Mouse (Mus musculus): ENCODE results near the gene Gdf11.

The Gdf11 gene

GRCm38 (mm10) chr10:128891296-128892094, at the start of gene Gdf11:
Gene Gdf11, minus strand, starts transcription at chr10:128891718.
- DNase-seq (ENCODE audit: low read depth): no peak

- DNase-seq (ENCODE audit: low read depth): no peak
Observed at GRCm38 (mm10) chr10:128940475-128941061, 49.0 kb upstream of the Gdf11 start.

DNA sequence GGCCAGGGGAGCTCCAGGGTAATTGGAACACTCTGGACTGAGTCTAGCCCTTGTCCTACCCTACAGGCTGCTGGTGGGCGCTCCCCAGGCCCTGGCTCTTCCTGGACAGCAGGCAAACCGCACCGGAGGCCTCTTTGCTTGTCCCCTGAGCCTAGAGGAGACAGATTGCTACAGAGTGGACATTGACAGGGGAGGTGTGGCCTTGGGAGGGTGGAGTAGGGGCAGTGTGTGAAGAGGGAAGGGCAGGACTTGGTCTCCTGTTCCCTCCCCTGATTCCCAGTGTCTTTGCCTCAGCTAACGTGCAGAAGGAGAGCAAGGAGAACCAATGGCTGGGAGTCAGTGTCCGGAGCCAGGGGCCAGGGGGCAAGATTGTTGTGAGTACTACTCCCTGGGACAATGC, 47.5 kb upstream of the Gdf11 start:
- DNase-seq (ENCODE audit: low read depth): no peak

GRCm38 (mm10) chr10:128938457-128938856, 46.9 kb upstream of the Gdf11 start:
- DNase-seq (ENCODE audit: low read depth): no peak

- no peak for DNase-seq (ENCODE audit: low read depth)
Observed at GRCm38 (mm10) chr10:128937756-128938390, 46.4 kb upstream of the Gdf11 start.

GRCm38 (mm10) chr10:128935826-128936440, 44.4 kb upstream of the Gdf11 start:
- DNase-seq (ENCODE audit: low read depth): no peak

GRCm38 (mm10) chr10:128934997-128935787, 43.7 kb upstream of the Gdf11 start:
- no peak for DNase-seq (ENCODE audit: low read depth)

DNA sequence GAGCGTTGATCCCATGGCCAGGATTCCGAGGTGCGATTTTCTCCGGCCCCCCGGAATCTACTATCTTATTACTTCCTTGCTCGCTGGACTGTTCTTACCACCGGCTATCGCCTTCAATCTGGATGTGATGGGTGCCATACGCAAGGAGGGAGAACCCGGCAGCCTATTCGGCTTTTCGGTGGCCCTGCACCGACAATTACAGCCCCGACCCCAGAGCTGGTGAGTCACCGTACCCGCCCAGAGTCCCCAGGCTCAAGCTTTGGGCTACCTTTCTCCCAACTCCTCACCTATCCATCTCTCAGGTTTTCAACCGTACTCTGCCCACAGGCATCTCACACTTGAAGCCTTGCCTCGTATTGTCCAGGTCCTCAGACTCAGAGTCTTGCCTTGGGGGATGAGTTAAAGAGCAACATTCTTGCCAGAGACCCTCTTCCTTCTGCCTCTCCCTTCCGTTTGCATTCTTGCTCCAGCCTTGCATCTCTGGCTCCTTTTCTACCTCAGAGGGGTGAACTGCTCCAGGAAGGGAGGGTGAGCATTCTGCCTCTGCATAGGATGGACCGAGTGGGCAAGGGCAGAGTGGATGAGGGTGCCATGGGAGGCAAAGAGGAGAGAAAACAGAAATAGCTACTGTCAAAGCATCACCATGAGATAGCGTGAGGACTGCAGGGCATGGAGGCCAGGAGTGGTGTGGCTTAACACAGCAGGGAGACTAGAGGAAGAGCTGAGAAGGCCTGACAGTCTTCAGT, 42.6 kb upstream of the Gdf11 start:
- no peak for DNase-seq (ENCODE audit: low read depth)

DNA sequence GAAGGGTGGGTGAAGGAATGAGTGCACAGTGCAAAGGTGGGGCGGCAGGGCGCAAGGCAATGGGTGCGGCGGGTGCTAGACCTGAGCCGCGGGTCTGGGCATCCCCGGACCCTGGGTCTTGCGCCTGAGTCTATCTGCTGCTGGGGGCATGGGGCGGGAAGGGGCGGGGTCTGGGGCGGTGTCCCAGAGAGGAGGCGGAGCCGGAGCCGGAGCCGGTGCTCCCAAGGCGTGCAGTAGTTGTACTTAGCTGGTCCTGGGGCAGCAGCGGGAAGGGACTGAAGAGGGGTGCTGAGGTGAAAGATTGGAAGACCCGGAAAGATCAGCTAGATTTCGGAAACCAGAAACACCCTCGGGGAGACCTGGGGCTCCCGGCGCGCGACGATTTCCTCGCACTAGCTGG, 42.1 kb upstream of the Gdf11 start, which contains the start of gene Itga7:
Gene Itga7 (plus strand): TSS at position 245 of the 400 bp plus-strand sequence.
- DNase-seq (ENCODE audit: low read depth): no peak

GRCm38 (mm10) chr10:128931441-128931840, 39.9 kb upstream of the Gdf11 start:
- DNase-seq (ENCODE audit: low read depth): no peak

DNA sequence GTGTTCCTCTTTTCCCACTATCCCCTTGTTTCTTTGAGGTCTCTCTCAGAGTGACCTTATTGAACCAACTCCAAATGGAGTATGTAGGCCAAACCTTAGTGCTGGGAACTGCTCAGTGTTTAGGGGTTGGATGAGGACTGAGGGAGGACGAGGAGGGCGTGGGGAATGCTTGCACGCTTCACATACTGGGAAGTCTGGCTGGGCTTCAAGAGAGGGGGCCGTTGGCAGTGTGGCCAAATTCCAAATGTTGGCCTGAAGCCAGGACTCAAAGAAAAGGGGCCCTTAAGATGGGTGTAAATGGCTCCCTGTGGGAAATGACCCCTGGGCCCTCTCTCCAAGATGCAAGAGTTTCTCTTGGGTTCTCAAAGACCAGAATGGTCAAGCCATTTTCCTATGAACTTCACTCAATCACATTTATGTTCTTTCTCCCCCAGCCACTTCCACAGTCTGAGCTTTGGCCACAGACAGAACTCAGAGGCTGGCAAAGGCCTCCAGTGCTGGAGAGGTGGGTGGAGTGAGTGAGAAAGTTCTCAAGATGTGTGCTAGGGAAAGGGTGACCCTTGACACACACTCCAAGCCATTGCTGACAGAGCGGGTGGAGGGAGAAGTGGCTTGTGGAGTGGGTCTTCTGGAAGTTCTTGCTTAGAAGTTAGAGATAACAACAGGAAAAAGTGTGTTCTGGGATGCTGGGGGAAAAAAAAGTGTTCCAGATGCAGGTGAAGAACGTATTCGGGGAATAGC, 38.3 kb upstream of the Gdf11 start:
- no peak for DNase-seq (ENCODE audit: low read depth)

GRCm38 (mm10) chr10:128928356-128928755, 36.8 kb upstream of the Gdf11 start:
- no peak for DNase-seq (ENCODE audit: low read depth)

GRCm38 (mm10) chr10:128923935-128924334, 32.4 kb upstream of the Gdf11 start, which contains the start of gene Bloc1s1:
Gene Bloc1s1, minus strand, starts transcription at chr10:128924035.
- DNase-seq (ENCODE audit: low read depth): no peak

GRCm38 (mm10) chr10:128923013-128923691, 31.6 kb upstream of the Gdf11 start:
- DNase-seq (ENCODE audit: low read depth): peak; percentile 69

GRCm38 (mm10) chr10:128922822-128923012, 31.2 kb upstream of the Gdf11 start, which contains the start of gene Rdh5:
Gene Rdh5, minus strand, starts transcription at chr10:128922888.
- no peak for DNase-seq (ENCODE audit: low read depth)

GRCm38 (mm10) chr10:128921883-128922821, 30.6 kb upstream of the Gdf11 start:
- DNase-seq (ENCODE audit: low read depth): no peak

- no peak for DNase-seq (ENCODE audit: low read depth)
Observed at GRCm38 (mm10) chr10:128921251-128921650, 29.7 kb upstream of the Gdf11 start.

DNA sequence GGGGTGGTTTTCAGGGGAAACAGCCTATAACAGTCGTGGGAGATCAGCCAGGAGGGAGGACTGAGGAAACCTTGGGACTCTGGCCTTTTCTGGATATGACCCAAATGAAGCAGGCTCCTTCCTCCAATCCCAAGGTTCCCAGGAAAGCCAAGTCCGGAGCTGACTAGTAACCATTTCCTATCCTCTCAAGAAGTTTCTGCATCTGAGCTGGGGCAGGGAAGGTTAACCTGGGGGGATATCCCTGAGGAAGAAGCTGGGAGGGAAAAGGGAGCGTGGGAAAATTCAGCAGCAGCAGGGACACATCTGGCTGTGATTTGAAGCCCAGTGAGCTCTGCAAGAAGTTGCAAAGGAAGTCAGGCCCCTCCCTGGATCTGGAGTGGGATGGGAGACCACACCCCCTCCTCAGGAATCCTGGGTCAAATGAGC, 29.2 kb upstream of the Gdf11 start:
- DNase-seq (ENCODE audit: low read depth): no peak

- DNase-seq (ENCODE audit: low read depth): no peak
Observed at GRCm38 (mm10) chr10:128919966-128920365, 28.4 kb upstream of the Gdf11 start.

Data from c-Kit-positive CD71-negative TER-119-negative erythroid progenitor cells, embryonic 14.5 days (primary cell).